Mouse (Mus musculus) neural tube, embryonic 13.5 days (tissue): ENCODE data around the gene Pheta1. TPM values are rescaled to one million over a fixed set of nuclear protein-coding genes. Genes with fewer than 3 reads are reported as not detected.

Experiments
- microRNA-seq: library from miRNA; unstranded; fragments of <30 nt; microRNA quantifications from one replicate; pipeline ENCODE4, GENCODE M21; 2016
- polyA plus RNA-seq: library from polyadenylated mRNA; unstranded; fragments of >200 nt; fragmentation: Nextera tagmentation; extraction: Ambion mirVana; gene quantifications from 2 replicates; pipeline ENCODE4 v1.2.1, GENCODE M21; 2015

Pheta1 gene
- polyA plus RNA-seq, 1 experiment from 2014 or later, result 41.5 TPM

Small RNAs within 50 kb of the gene (microRNA-seq; reads per million reads assigned to microRNA genes)
- gene Mir7031, result 0.44 reads per million

Other genes starting within 250 kb of the Pheta1 start
- gene Acad12, start 230.0 kb upstream of the Pheta1 start, polyA plus RNA-seq, result 1.6 and 2.0 TPM in 2 replicates
- 1.3 and 1.6 TPM in 2 replicates for gene Acad10, start 188.5 kb upstream of the Pheta1 start, polyA plus RNA-seq
- gene Brap, start 188.4 kb upstream of the Pheta1 start, polyA plus RNA-seq, result 46.1 and 47.3 TPM in 2 replicates
- gene Atxn2, start 137.6 kb upstream of the Pheta1 start, polyA plus RNA-seq, result 83.7 and 89.1 TPM in 2 replicates
- gene Sh2b3, start 11.3 kb upstream of the Pheta1 start, polyA plus RNA-seq, result 6.9 and 7.7 TPM in 2 replicates
- 28.5 and 29.8 TPM in 2 replicates for gene Cux2, start 201.1 kb downstream of the Pheta1 start, polyA plus RNA-seq